Mouse (Mus musculus): ENCODE results near the gene Foxn4. TPM values are rescaled to one million over a fixed set of nuclear protein-coding genes. Genes with fewer than 3 reads are reported as not detected.

Gene Foxn4
- total RNA-seq, 1 experiment from 2014 or later, result not detected

DNA sequence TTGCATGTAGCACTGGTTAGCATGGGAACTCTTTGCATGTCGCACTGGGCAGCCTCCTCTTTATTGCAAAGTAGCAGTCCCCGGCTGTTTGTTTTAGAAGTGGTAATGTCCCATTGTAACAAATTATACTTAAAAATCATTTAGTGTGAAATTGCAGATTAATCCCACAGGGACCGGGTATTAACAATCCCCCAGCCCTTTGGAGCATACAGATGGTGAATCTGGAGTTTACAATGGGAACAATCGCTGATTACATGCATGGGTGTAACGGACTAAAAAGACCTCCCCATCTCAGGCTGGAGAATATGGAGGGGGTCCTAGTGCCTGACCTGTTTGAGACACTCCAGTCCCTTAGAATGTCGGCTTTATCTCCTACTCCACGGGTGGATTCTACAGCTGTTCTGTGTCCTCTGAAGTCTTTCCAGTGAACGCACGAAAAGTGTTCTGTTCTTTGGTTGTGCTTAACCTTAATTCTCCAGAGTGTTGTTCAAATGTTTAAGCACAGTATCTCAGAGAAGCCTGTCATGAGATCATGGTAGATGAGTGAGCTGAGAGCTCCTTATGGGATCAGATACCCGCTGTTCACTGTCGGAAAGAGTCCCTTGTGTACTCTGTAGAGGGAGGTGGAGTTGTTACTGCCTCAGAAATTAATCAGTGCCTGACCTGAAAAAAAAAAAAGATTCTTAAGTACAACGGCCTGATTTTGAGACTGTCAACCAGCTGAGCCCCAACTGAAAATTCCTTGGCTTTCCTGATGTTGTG lies 6.0 kb upstream of the Foxn4 start:
- DNase-seq, result no peak

DNA sequence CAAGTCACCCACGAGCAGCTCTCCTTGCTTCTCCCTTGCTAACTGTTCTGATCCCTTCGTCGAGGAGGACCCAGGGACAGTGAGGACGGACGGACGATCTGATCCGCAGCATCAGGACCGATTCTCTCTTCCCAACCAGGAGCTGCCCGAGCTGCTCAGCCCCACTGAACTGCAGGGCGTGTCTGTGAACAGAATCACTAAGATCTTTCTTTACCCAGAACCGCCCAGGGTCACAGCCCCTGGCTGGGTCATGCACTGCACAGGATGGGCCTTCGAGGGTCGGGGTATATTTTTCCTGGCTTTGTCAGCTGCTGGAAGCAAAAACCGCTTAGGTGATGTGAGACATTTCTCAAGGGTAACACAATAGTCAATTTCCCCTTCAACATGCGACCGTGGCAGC lies 2.4 kb upstream of the Foxn4 start:
- no peak for DNase-seq

DNA sequence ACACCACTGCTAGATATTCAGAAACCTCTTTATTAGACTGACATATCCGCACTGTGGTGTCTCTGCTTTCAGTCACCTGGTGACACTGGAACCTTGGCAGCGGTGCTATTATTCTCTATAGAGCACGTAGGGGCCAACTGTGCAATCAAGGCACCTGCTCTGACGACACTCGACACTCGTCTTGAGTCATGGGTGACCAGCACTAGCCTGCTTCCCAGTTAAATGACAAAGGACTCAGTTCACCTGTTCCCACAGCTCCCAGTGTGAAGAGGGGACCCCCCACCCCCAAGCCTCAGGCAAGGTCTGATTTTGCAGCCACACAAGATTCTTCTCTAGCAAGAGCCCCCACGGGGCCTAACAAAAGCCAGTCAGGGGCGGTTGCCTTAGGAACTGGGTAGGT lies 1.7 kb upstream of the Foxn4 start:
- no peak for DNase-seq

DNA sequence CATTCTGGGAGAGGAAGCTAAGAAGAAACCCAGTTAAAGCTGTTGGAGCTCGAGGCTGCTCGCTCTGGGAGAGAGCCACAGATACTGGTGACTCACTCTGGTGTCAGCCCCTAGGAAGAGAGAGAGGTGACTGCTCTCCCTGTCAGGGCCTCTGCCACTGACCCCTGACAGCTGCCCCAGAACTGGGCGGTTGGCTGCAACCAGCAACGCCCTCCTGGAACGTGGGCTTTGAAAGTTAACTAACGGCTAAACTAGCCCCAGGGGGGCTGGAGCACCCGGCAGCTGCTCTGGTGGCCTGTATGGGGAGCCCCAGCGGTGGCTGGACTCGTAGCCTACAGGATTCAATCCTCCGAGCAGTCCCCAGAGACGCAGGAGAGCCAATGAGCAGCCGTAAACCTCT lies 3.6 kb downstream of the Foxn4 start:
- peak; percentile 28 for DNase-seq

DNA sequence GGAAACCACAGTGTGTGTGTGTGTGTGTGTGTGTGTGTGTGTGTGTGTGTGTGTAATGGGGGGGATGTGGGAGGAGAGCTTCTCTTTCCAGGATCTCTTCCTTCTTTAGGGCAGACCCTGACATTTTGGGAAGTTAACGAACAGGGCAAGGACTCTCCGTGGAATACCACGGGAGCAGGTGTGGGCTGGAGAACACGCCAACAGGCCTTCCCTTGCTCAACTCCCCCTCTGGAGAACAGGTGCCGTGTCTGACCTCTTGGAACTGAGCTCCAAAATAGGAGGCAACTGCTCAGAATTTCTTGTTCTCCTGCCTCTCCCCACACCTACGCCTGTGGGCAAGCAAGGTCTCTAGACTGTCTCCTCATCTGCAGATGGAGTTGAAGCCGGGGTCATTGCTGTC lies 4.1 kb downstream of the Foxn4 start:
- DNase-seq, result no peak

DNA sequence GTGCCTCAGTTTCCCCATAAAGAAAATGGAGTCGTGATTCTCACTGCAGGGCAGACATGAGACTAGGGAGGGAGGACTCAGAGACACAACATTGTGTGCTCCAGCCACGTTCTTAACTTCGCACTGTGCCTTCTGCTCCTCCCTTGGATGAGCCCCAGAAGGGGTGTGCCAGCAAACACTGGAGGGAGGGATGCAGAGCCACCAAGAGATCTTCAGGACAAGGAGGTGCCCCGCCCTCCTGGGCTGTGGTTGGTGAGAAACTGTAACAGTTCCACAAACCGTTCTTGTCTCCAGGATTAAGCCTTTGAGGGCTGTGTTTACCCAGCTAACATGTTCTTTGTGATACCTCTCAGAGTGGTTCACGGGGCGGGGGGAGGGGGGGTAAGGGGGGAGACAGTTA lies 5.0 kb downstream of the Foxn4 start:
- DNase-seq, result no peak

DNA sequence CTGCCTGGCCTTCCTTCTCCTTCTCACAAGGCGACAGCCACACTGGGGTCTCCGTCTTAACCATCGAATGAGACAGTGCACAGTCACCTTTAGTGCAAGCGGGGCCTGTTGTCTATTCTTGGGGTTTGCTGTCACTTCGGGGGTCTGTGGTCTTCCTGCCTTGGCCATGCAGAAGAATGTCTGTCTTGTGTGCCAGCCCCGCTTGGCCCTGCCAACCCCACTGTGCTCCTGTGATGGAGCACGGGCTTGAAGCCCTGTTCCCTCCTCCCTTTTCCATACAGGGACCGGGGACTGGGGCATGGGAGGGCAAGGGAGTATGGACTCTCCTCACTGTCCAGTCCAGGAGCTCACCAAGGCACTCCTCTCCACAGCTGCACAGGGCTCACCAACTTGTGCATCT lies 8.8 kb downstream of the Foxn4 start:
- DNase-seq, result no peak

DNA sequence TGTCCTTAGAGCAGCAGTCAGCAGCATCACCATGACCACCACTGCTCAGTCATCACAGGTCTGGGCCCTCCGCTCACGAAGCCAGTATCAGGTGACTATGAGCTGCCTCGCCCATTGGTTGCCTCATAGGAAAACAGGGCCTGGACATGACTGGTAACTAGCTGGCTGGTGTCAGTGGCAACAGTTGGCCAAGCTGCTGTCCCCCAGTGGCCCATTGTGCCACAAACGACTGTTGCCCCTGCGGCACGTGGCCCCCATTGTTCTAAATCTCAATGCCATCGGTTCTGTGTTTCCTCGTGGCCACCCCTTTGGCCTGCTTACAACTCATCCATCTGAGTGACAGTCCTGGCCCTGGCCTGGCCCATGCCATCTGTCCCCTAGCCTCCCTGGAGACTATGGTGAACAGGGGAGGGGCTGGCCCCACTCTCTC lies 9.6 kb downstream of the Foxn4 start:
- DNase-seq, result no peak

DNA sequence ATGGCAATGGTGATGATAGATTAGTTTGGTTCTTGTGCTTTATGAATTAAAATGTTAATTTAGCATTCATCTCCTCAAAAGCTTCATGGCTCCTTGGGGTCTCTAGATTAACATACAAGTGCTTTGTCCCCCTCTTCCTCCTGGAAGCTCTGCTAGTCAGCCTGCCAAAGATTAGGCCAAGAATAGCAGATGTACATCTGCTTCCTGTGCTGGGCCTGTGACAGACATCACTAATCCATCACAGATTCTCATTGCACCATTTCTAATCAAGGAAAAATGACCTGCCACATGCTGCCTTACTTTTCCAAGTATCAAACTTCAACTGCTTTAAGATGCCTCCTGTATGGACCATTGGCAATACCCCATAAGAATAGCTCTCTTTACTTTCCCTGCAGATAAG lies 12.1 kb downstream of the Foxn4 start:
- DNase-seq, result no peak

DNA sequence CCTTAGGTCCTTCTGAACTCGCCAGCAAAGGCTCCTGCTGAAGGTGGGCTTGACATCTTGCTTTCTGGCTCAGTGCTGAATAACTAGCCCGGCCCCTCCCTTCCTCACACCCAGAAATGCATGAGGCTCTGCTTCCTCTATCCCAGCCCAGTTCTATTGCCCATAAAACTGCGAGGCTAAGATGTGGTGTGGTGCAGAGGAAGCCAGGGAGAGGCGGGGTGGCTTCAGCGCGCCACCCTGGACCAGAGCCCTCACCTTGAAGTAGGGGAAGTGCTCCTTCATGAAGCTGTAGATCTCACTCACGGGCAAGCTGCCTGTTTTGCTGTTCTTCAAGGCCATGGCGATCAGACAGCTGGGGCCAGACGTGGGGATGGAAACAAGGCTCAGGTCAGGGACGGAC lies 14.1 kb downstream of the Foxn4 start:
- no peak for DNase-seq

DNA sequence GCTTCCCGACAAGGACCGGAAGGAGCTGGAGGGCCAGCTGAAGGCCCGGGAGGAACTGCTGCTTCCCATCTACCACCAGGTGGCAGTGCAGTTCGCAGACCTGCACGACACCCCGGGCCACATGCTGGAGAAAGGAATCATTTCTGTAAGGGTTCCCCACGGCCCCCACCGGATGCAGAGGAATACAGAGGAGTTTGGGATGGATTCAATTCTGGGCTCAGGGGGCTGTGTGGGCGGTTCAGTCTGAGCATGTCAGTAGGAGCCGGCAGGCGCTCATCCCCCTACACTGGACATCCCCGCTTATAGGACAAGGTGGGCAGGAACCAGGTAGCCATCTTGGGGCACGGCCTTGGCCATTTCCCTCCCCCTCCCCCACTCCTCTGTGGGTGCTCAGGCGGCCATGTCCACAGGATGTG lies 25.4 kb downstream of the Foxn4 start:
- DNase-seq, result peak; percentile 85

DNA sequence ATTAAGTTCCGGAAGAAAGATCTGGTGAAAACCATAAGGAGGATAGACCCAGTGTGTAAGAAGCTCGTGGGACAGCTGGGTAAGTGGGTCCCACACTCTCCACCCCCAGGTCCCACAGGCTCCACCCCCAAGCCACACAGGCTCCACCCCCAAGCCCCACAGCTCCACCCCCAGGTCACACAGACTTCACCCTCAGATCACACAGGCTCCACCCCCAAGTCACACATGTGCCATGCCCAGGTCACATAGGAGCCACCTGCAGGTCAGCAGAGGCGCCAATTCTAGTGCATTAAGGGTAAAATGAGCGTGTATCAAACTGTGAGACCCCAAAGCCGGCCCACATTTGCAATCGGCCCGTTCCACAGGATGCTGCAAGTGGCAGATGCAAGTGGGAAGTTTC lies 27.1 kb downstream of the Foxn4 start:
- DNase-seq, result peak; percentile 36

DNA sequence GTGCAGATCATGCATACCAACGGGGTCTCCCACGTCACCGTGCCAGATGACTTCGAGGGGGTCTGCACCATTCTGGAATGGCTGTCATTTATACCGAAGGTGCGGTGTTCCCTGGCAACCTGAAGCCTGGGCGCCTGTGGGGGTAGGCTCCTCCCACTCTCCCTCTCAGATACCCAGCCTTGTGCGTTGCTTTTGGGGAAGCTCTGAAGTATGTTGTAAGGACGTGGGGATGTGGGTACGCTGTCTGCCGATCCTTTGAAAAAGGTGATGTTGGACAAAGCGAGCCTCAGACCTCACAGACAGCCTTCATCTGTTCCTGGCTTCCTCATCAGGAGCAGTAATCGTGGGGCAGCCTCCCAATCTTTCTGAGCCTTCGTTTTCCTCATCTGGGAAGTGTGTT lies 33.9 kb downstream of the Foxn4 start:
- no peak for DNase-seq

DNA sequence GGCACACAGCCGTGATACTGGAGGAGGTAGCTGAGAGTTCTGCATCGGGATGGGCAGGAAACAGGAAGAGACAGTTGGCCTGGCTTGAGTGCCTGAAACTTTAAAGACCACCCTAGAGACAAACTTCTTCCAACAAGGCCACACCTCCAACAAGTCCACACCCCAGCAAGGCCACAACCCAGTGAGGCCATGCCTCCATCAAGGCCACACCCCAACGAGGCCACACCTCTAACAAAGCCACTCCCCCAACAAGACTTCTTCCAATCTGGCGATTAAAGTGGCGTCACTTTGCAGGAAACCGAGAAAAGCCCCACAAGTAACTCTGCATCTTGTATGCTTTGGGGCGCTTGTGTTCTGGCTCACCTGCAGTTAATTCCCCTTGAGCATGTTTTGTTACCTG lies 34.7 kb downstream of the Foxn4 start:
- peak; percentile 32 for DNase-seq

DNA sequence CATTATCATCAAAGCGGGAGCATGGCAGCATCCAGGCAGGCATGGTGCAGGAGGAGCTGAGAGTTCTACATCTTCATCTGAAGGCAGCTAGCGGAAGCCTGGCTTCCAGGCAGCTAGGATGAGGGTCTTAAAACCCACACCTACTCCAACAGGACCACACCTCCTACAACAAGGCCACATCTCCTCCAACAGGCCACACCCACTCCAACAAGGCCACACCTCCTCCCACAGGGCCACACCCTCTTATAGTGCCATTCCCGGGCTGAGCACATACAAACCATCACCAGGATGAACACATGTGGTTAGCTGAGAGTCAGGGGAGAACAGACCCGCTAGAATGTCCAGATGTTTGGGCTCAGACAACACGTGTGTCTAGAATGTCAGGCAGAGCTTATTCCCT lies 44.7 kb downstream of the Foxn4 start:
- DNase-seq, result no peak

DNA sequence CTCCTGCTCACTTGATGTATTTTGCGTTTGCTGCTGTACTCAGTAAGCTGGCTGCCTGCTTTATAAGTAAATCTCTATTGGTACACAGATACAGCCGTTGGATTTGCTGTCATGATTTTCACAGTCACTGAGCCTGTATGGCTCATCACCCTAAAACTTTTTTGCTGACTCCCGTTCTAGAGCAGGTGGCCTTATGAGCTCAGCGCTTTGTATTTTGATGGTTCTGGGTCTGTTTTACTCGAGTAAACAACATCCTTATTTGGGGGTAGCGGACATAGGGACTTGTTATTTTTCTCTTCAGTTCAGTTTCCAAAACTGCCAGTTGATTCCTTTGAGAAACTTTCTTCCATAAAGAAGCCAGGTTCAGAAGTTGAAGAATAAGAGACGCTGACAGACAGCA lies 47.6 kb downstream of the Foxn4 start:
- DNase-seq, result no peak

DNA sequence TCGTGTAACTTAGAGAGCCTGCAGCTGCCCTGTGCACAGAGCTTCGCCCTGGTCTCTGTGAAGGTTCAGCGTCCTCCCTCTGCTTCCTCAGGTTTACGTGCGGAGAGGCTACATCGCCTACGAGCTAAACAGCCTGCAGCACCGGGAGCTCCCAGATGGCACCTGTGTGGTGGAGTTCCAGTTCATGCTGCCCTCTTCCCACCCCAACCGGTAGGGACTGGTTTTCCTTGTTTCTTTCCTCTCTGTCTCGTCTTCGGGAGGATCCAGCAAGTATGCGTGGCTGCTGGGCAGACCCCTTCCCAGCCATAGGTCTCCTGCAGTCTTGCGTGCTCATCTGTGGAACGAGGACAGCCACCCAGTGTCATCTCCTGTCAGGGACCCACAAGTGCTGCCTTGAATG lies 54.8 kb downstream of the Foxn4 start:
- no peak for DNase-seq

DNA sequence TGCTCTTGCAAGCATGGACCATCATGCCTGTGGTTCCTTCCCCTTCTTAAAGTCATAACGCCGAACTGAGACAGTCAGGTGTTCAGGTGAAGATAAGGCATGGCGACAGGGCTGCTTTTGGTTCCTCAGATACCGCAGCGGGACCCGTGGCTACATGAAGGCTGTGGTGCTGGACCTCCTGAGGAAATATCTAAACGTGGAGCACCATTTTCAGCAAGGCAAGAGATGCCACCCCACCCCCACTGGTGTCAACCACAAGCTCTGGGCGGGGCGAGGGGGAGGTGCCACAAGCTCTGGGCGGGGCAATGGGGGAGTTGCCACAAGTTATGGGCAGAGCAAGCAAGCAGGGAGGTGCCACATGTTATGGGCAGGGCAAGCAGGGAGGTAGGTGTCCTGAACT lies 60.4 kb downstream of the Foxn4 start:
- peak; percentile 47 for DNase-seq

DNA sequence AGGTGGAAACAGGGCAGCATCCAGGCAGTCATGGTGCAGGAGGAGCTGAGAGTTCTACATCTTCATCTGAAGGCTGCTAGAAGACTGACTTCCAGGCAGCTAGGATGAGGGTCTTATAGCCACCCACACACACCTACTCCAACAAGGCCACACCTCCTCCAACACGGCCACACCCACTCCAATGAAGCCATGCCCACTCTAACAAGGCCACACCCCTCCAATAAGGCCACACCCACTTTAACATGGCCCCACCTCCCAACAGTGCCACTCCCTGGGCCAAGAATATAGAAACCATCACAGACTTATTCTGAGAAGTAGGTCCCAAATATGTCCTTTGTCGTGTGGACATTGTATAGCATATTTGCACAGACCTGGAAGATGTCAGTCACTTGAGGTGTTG lies 67.4 kb downstream of the Foxn4 start:
- peak; percentile 27 for DNase-seq

Other genes with a start within 250 kb of the Foxn4 start
- 24.9 and 25.7 TPM in 2 replicates for gene Usp30, start 208.3 kb downstream of the Foxn4 start, total RNA-seq (2021)
- gene Svop, start 182.2 kb downstream of the Foxn4 start, total RNA-seq (2021), result 3.2 and 4.1 TPM in 2 replicates
- gene Alkbh2, start 145.6 kb downstream of the Foxn4 start, total RNA-seq (2021), result 9.9 and 10.3 TPM in 2 replicates
- gene Ung, start 143.4 kb downstream of the Foxn4 start, total RNA-seq (2021), result 11.7 and 11.9 TPM in 2 replicates
- 121 and 148 TPM in 2 replicates for gene Acacb, start 127.3 kb downstream of the Foxn4 start, total RNA-seq (2021)
- 0.63 and 1.6 TPM in 2 replicates for gene Myo1h, start 15.4 kb upstream of the Foxn4 start, total RNA-seq (2021)
- 65.5 and 75.1 TPM in 2 replicates for gene Kctd10, start 106.7 kb upstream of the Foxn4 start, total RNA-seq (2021)
- gene Ube3b, start 106.8 kb upstream of the Foxn4 start, total RNA-seq (2021), result 61.5 and 74.2 TPM in 2 replicates
- 14.6 and 18.0 TPM in 2 replicates for gene Mmab, start 170.3 kb upstream of the Foxn4 start, total RNA-seq (2021)
- gene Mvk, start 170.5 kb upstream of the Foxn4 start, total RNA-seq (2021), result 22.0 and 23.2 TPM in 2 replicates